ENCODE assay signal across 8 mouse cellular contexts in genomic region chr3:87906601-87906980, GRCm38 (mm10). TPM values are rescaled to one million over a fixed set of nuclear protein-coding genes. Genes with fewer than 3 reads are reported as not detected.
DNase-seq lines count a peak whose midpoint lies in the region; ATAC-seq and TF ChIP-seq lines count a peak whose summit lies in the region.

No protein-coding gene starts in this region.

- H3K4me1 ChIP-seq in embryonic facial prominence, embryonic 12.5 days = peaks cover 43% of the 10 kb centered on the region
- H3K4me1 ChIP-seq in heart, embryonic 13.5 days = peaks cover 41% of the 10 kb centered on the region
- peaks cover 23% of the 10 kb centered on the region for H3K4me1 ChIP-seq in testis, adult 2 months (ENCODE audit: control insufficient read depth, insufficient read depth, low read length)

- ATAC-seq in activated CD4-positive, CD25-positive, alpha-beta regulatory T cell, adult 4 months = peak; percentile 15
- no peak for ATAC-seq in embryonic facial prominence, embryonic 12.5 days (ENCODE audit: insufficient number of reproducible peaks, insufficient read depth, low FRiP score, low TSS enrichment)
- ATAC-seq in heart, embryonic 13.5 days (ENCODE audit: extremely low read depth, insufficient number of reproducible peaks, low FRiP score, low TSS enrichment) = peak; percentile 0; the same call in 1 of the 2 replicates

- H3K36me3 ChIP-seq in embryonic facial prominence, embryonic 12.5 days = no peaks in the 10 kb centered on the region
- H3K36me3 ChIP-seq in heart, embryonic 13.5 days = peaks cover 4% of the 10 kb centered on the region; the same call in 1 of the 2 replicates
- H3K36me3 ChIP-seq in testis, adult 2 months (ENCODE audit: control insufficient read depth, insufficient read depth, low read length) = no peaks in the 10 kb centered on the region

- WGBS in embryonic facial prominence, embryonic 12.5 days = 1% methylated on average over 47 of the region's 47 CpGs
- WGBS in heart, embryonic 13.5 days = under 1% methylated on average over 41 of the region's 47 CpGs

- TF ChIP-seq POLR2A in testis, adult 2 months (IDR thresholded peaks at IDR 0.05; ENCODE audit: control insufficient read depth, low read depth, low read length) = no peak; the same call in 1 of the 2 replicates

- TF ChIP-seq CTCF in testis, adult 2 months (IDR thresholded peaks at IDR 0.05; ENCODE audit: control insufficient read depth, insufficient read depth, insufficient replicate concordance, low read depth, low read length) = no peak

- peak overlapping the region; percentile 94 for H3K4me3 ChIP-seq in embryonic facial prominence, embryonic 12.5 days
- peak overlapping the region; percentile 94 for H3K4me3 ChIP-seq in heart, embryonic 13.5 days
- H3K4me3 ChIP-seq in testis, adult 2 months (ENCODE audit: control insufficient read depth, low read depth, low read length) = peak overlapping the region; percentile 86

- H3K27me3 ChIP-seq in embryonic facial prominence, embryonic 12.5 days = no peaks in the 10 kb centered on the region
- H3K27me3 ChIP-seq in heart, embryonic 13.5 days (replicated peaks) = no peaks in the 10 kb centered on the region
- H3K27me3 ChIP-seq in testis, adult 2 months (ENCODE audit: control insufficient read depth, insufficient read depth, low read length) = no peaks in the 10 kb centered on the region

- peak overlapping the region; percentile 98 for H3K27ac ChIP-seq in embryonic facial prominence, embryonic 12.5 days
- H3K27ac ChIP-seq in heart, embryonic 13.5 days (replicated peaks) = peak overlapping the region; percentile 98
- H3K27ac ChIP-seq in testis, adult 2 months (ENCODE audit: control insufficient read depth, insufficient read depth, low read depth, low read length) = peak overlapping the region; percentile 92

- H3K9me3 ChIP-seq in embryonic facial prominence, embryonic 12.5 days = no peaks in the 10 kb centered on the region
- no peaks in the 10 kb centered on the region for H3K9me3 ChIP-seq in heart, embryonic 13.5 days

- DNase-seq in layer of hippocampus, postnatal 10 days (ENCODE audit: low spot score in 2 of 2) = peak; percentile 63 to 73
- DNase-seq in layer of hippocampus, adult 9-10 months (ENCODE audit: low spot score) = no peak
- DNase-seq in kidney, postnatal 10 days = peak; percentile 70
- peak; percentile 43 for DNase-seq in lung, postnatal 25 days (ENCODE audit: low spot score)

- peak overlapping the region; percentile 98 for H3K9ac ChIP-seq in embryonic facial prominence, embryonic 12.5 days
- peak overlapping the region; percentile 100 for H3K9ac ChIP-seq in heart, embryonic 13.5 days

- peak overlapping the region; percentile 93 for H3K4me2 ChIP-seq in embryonic facial prominence, embryonic 12.5 days (replicated peaks)
- H3K4me2 ChIP-seq in heart, embryonic 13.5 days = peak overlapping the region; percentile 94

RNA-seq across cellular contexts. Expression of gene Hdgf, which starts 0.5 kb away (rescaled TPM):
- 100 to 1,000 TPM; 121 to 125 TPM for total RNA-seq in layer of hippocampus, postnatal 10 days (2021)
- 10 to 100 TPM; 45.5 to 51.5 TPM for polyA plus RNA-seq in activated CD4-positive, CD25-positive, alpha-beta regulatory T cell, adult 4 months (2017; shearing (Covaris generic))
- polyA plus RNA-seq in embryonic facial prominence, embryonic 12.5 days (2016; fragmentation: Nextera tagmentation; extraction: Ambion mirVana) = 246 and 270 TPM in 2 replicates
- 127 and 141 TPM in 2 replicates for polyA plus RNA-seq in heart, embryonic 13.5 days (2015; fragmentation: Nextera tagmentation; extraction: Ambion mirVana)
- polyA plus RNA-seq in testis, adult 2 months (2012; rRNA removed) = 167 and 171 TPM in 2 replicates

RNA-seq across cellular contexts. Expression of gene Mrpl24, which starts 12.7 kb away (rescaled TPM):
- 10 to 100 TPM; 49.4 to 55.6 TPM for total RNA-seq in layer of hippocampus, postnatal 10 days (2021)
- 100 to 1,000 TPM; 158 to 159 TPM for polyA plus RNA-seq in activated CD4-positive, CD25-positive, alpha-beta regulatory T cell, adult 4 months (2017; shearing (Covaris generic))
- polyA plus RNA-seq in embryonic facial prominence, embryonic 12.5 days (2016; fragmentation: Nextera tagmentation; extraction: Ambion mirVana) = 71.4 and 72.9 TPM in 2 replicates
- polyA plus RNA-seq in heart, embryonic 13.5 days (2015; fragmentation: Nextera tagmentation; extraction: Ambion mirVana) = 55.0 and 57.2 TPM in 2 replicates
- 79.1 and 96.3 TPM in 2 replicates for polyA plus RNA-seq in testis, adult 2 months (2012; rRNA removed)

RNA-seq across cellular contexts. Expression of gene Prcc, which starts 21.2 kb away (rescaled TPM):
- total RNA-seq in layer of hippocampus, postnatal 10 days (2021) = 10 to 100 TPM; 62.3 to 66.4 TPM
- 1 to 10 TPM; 4.5 TPM for polyA plus RNA-seq in activated CD4-positive, CD25-positive, alpha-beta regulatory T cell, adult 4 months (2017; shearing (Covaris generic))
- polyA plus RNA-seq in embryonic facial prominence, embryonic 12.5 days (2016; fragmentation: Nextera tagmentation; extraction: Ambion mirVana) = 15.5 and 16.0 TPM in 2 replicates
- polyA plus RNA-seq in heart, embryonic 13.5 days (2015; fragmentation: Nextera tagmentation; extraction: Ambion mirVana) = 9.7 and 11.7 TPM in 2 replicates
- polyA plus RNA-seq in testis, adult 2 months (2012; rRNA removed) = 16.2 and 17.5 TPM in 2 replicates

RNA-seq across cellular contexts. Expression of gene Isg20l2, which starts 23.5 kb away (rescaled TPM):
- total RNA-seq in layer of hippocampus, postnatal 10 days (2021) = 10 to 100 TPM; 17.1 to 19.0 TPM
- polyA plus RNA-seq in activated CD4-positive, CD25-positive, alpha-beta regulatory T cell, adult 4 months (2017; shearing (Covaris generic)) = 10 to 100 TPM; 17.8 to 18.5 TPM
- 75.4 and 80.1 TPM in 2 replicates for polyA plus RNA-seq in embryonic facial prominence, embryonic 12.5 days (2016; fragmentation: Nextera tagmentation; extraction: Ambion mirVana)
- polyA plus RNA-seq in heart, embryonic 13.5 days (2015; fragmentation: Nextera tagmentation; extraction: Ambion mirVana) = 28.9 and 30.1 TPM in 2 replicates
- polyA plus RNA-seq in testis, adult 2 months (2012; rRNA removed) = 59.9 and 60.6 TPM in 2 replicates

RNA-seq across cellular contexts. Expression of gene Rrnad1, which starts 23.9 kb away (rescaled TPM):
- 10 to 100 TPM; 18.1 to 26.4 TPM for total RNA-seq in layer of hippocampus, postnatal 10 days (2021)
- 10 to 100 TPM; 16.3 to 19.7 TPM for polyA plus RNA-seq in activated CD4-positive, CD25-positive, alpha-beta regulatory T cell, adult 4 months (2017; shearing (Covaris generic))
- polyA plus RNA-seq in embryonic facial prominence, embryonic 12.5 days (2016; fragmentation: Nextera tagmentation; extraction: Ambion mirVana) = 23.2 and 23.8 TPM in 2 replicates
- 13.4 and 16.0 TPM in 2 replicates for polyA plus RNA-seq in heart, embryonic 13.5 days (2015; fragmentation: Nextera tagmentation; extraction: Ambion mirVana)
- polyA plus RNA-seq in testis, adult 2 months (2012; rRNA removed) = 22.2 and 24.4 TPM in 2 replicates
